Comparison of ENCODE assay signal across 8 mouse cellular contexts in the genomic region with DNA sequence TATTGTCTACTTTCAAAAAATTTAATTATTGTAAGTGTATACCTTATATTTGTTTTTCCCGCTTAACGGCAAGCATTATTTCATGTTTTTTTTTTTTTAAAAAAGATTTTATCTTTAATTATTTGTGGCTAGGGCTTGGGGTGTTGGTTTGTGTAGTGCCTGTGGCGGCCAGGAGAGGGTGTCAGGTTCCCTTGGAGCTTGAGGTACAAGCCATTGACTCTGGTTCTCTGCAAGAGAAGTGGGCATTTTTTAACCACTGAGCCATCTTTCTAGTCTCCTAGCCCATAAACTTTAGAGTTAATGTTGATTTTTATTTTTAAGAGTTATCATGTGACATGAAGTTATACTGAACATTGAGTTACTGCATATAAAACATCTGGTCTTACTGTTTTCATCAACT. TPM values are rescaled to one million over a fixed set of nuclear protein-coding genes. Genes with fewer than 3 reads are reported as not detected.
DNase-seq lines count a peak whose midpoint lies in the region; ATAC-seq and TF ChIP-seq lines count a peak whose summit lies in the region.
"Had no signal": no experiment of that assay in that cellular context is flagged by ENCODE, and none has a peak within 500 bp of the region (broad histone marks: within the 10 kb centered on the region; RNA-seq: fewer than 3 reads in every experiment).

No protein-coding gene starts in this region.

- TF ChIP-seq EP300 in liver, postnatal 0 days (IDR thresholded peaks at IDR 0.05; ENCODE audit: low read depth): no peak

- peaks cover 82% of the 10 kb centered on the region for H3K36me3 ChIP-seq in intestine, postnatal 0 days (ENCODE audit: control insufficient read depth, insufficient read depth)
- peaks cover 38% of the 10 kb centered on the region for H3K36me3 ChIP-seq in intestine, embryonic 15.5 days
- H3K36me3 ChIP-seq in testis, adult 2 months (ENCODE audit: control insufficient read depth, insufficient read depth, low read length): peaks cover 4% of the 10 kb centered on the region
- H3K36me3 ChIP-seq in liver, postnatal 0 days (replicated peaks; ENCODE audit: insufficient read depth, low read length): peaks cover 68% of the 10 kb centered on the region

- TF ChIP-seq POLR2A in testis, adult 2 months (IDR thresholded peaks at IDR 0.05; ENCODE audit: control insufficient read depth, low read depth, low read length): no peak

- no peak overlapping the region for H3K27ac ChIP-seq in intestine, postnatal 0 days (ENCODE audit: low read depth, low read length)
- H3K27ac ChIP-seq in intestine, embryonic 15.5 days: no peak overlapping the region
- H3K27ac ChIP-seq in testis, adult 2 months (ENCODE audit: control insufficient read depth, insufficient read depth, low read depth, low read length): no peak overlapping the region
- no peak overlapping the region for H3K27ac ChIP-seq in liver, postnatal 0 days (ENCODE audit: low read depth)
- H3K27ac ChIP-seq: embryonic facial prominence, embryonic 15.5 days had no signal

- ATAC-seq in intestine, postnatal 0 days: no peak
- no peak for ATAC-seq in intestine, embryonic 15.5 days
- ATAC-seq in liver, postnatal 0 days: no peak

- TF ChIP-seq CTCF in intestine, postnatal 0 days (IDR thresholded peaks at IDR 0.05; ENCODE audit: low read depth): peak; percentile 70
- peak; percentile 25; the same call in 1 of the 2 replicates for TF ChIP-seq CTCF in testis, adult 2 months (IDR thresholded peaks at IDR 0.05; ENCODE audit: control insufficient read depth, insufficient read depth, insufficient replicate concordance, low read depth, low read length)
- peak; percentile 66 for TF ChIP-seq CTCF in liver, postnatal 0 days (IDR thresholded peaks at IDR 0.05; ENCODE audit: low read depth)

- H3K9ac ChIP-seq in intestine, postnatal 0 days (ENCODE audit: low read depth, low read length): no peak overlapping the region
- no peak overlapping the region for H3K9ac ChIP-seq in intestine, embryonic 15.5 days
- H3K9ac ChIP-seq in liver, postnatal 0 days (replicated peaks): no peak overlapping the region
- H3K9ac ChIP-seq: embryonic facial prominence, embryonic 15.5 days had no signal

- H3K27me3 ChIP-seq in intestine, postnatal 0 days (replicated peaks; ENCODE audit: control insufficient read depth, insufficient read depth, low read length): no peaks in the 10 kb centered on the region
- H3K27me3 ChIP-seq in intestine, embryonic 15.5 days (replicated peaks): no peaks in the 10 kb centered on the region
- no peaks in the 10 kb centered on the region for H3K27me3 ChIP-seq in testis, adult 2 months (ENCODE audit: control insufficient read depth, insufficient read depth, low read length)
- H3K27me3 ChIP-seq in liver, postnatal 0 days (ENCODE audit: insufficient read depth, low read length): no peaks in the 10 kb centered on the region
- H3K27me3 ChIP-seq: embryonic facial prominence, embryonic 15.5 days had no signal

- H3K4me2 ChIP-seq in intestine, postnatal 0 days (replicated peaks; ENCODE audit: low read depth): no peak overlapping the region
- H3K4me2 ChIP-seq in intestine, embryonic 15.5 days (replicated peaks): no peak overlapping the region
- H3K4me2 ChIP-seq in liver, postnatal 0 days (ENCODE audit: low read depth, low read length): no peak overlapping the region
- H3K4me2 ChIP-seq: embryonic facial prominence, embryonic 15.5 days had no signal

- no peak overlapping the region for H3K4me3 ChIP-seq in intestine, postnatal 0 days (ENCODE audit: low read depth, low read length)
- H3K4me3 ChIP-seq in intestine, embryonic 15.5 days (replicated peaks): no peak overlapping the region
- H3K4me3 ChIP-seq in testis, adult 2 months (ENCODE audit: control insufficient read depth, low read depth, low read length): no peak overlapping the region
- no peak overlapping the region for H3K4me3 ChIP-seq in liver, postnatal 0 days (ENCODE audit: low read depth, low read length)
- H3K4me3 ChIP-seq: embryonic facial prominence, embryonic 15.5 days had no signal

- no peaks in the 10 kb centered on the region for H3K4me1 ChIP-seq in intestine, postnatal 0 days (replicated peaks; ENCODE audit: control insufficient read depth, insufficient read depth, low read length)
- no peaks in the 10 kb centered on the region for H3K4me1 ChIP-seq in intestine, embryonic 15.5 days (replicated peaks)
- no peaks in the 10 kb centered on the region for H3K4me1 ChIP-seq in testis, adult 2 months (ENCODE audit: control insufficient read depth, insufficient read depth, low read length)
- H3K4me1 ChIP-seq in liver, postnatal 0 days (ENCODE audit: insufficient read depth): no peaks in the 10 kb centered on the region
- H3K4me1 ChIP-seq: embryonic facial prominence, embryonic 15.5 days had no signal

- no peaks in the 10 kb centered on the region for H3K9me3 ChIP-seq in intestine, postnatal 0 days (ENCODE audit: control insufficient read depth)
- no peaks in the 10 kb centered on the region for H3K9me3 ChIP-seq in intestine, embryonic 15.5 days
- H3K9me3 ChIP-seq in liver, postnatal 0 days (ENCODE audit: low read length): no peaks in the 10 kb centered on the region
- H3K9me3 ChIP-seq: embryonic facial prominence, embryonic 15.5 days had no signal

- DNase-seq in testis, postnatal 14 days (ENCODE audit: low spot score): no peak
- peak; percentile 61 for DNase-seq in adrenal gland, postnatal 14 days
- DNase-seq in liver, postnatal 0 days: peak; percentile 45
- DNase-seq in yolk sac, embryonic 10.5 days (ENCODE audit: low spot score): no peak

- WGBS in intestine, postnatal 0 days: 93% methylated on average over 3 of the region's 3 CpGs
- WGBS in intestine, embryonic 15.5 days: 89% methylated on average over 3 of the region's 3 CpGs
- WGBS in liver, postnatal 0 days (ENCODE audit: insufficient replicate concordance): 72% methylated on average over 3 of the region's 3 CpGs

RNA-seq across cellular contexts. Expression of a gene that starts 18.5 kb away (rescaled TPM):
- 0.30 and 0.31 TPM in 2 replicates for polyA plus RNA-seq in intestine, postnatal 0 days (2015; fragmentation: Nextera tagmentation; extraction: Ambion mirVana)
- 0.19 and 0.35 TPM in 2 replicates for polyA plus RNA-seq in intestine, embryonic 15.5 days (2015; fragmentation: Nextera tagmentation; extraction: Ambion mirVana)
- polyA plus RNA-seq in testis, adult 2 months (2012; rRNA removed): 12.3 and 13.7 TPM in 2 replicates
- total RNA-seq in adrenal gland, postnatal 14 days (2021): 0.30 and 1.7 TPM in 2 replicates
- 0.24 and 0.33 TPM in 2 replicates for polyA plus RNA-seq in liver, postnatal 0 days (2015; fragmentation: Nextera tagmentation; extraction: Ambion mirVana)

RNA-seq across cellular contexts. Expression of a gene that starts 24.3 kb away (rescaled TPM):
- 3.4 and 4.6 TPM in 2 replicates for polyA plus RNA-seq in intestine, postnatal 0 days (2015; fragmentation: Nextera tagmentation; extraction: Ambion mirVana)
- polyA plus RNA-seq in intestine, embryonic 15.5 days (2015; fragmentation: Nextera tagmentation; extraction: Ambion mirVana): 9.3 and 9.7 TPM in 2 replicates
- polyA plus RNA-seq in testis, adult 2 months (2012; rRNA removed): 1.6 and 1.8 TPM in 2 replicates
- 9.2 and 10.9 TPM in 2 replicates for total RNA-seq in adrenal gland, postnatal 14 days (2021)
- 2.7 TPM in 2 replicates for polyA plus RNA-seq in liver, postnatal 0 days (2015; fragmentation: Nextera tagmentation; extraction: Ambion mirVana)

RNA-seq across cellular contexts. Expression of a gene that starts 53.0 kb away (rescaled TPM):
- 3.2 and 3.5 TPM in 2 replicates for polyA plus RNA-seq in intestine, postnatal 0 days (2015; fragmentation: Nextera tagmentation; extraction: Ambion mirVana)
- polyA plus RNA-seq in intestine, embryonic 15.5 days (2015; fragmentation: Nextera tagmentation; extraction: Ambion mirVana): 8.5 and 8.6 TPM in 2 replicates
- 0.96 and 1.1 TPM in 2 replicates for polyA plus RNA-seq in testis, adult 2 months (2012; rRNA removed)
- 1.3 and 1.5 TPM in 2 replicates for total RNA-seq in adrenal gland, postnatal 14 days (2021)
- polyA plus RNA-seq in liver, postnatal 0 days (2015; fragmentation: Nextera tagmentation; extraction: Ambion mirVana): 0.76 and 0.78 TPM in 2 replicates

Comparison
In these comparisons a context has a peak if more than half of its experiments do, and no peak if none do; other contexts are left out.
1. DNase-seq: peak in adrenal gland, postnatal 14 days (single experiment) and liver, postnatal 0 days (single experiment); none in testis, postnatal 14 days (single experiment) and yolk sac, embryonic 10.5 days (single experiment).
2. Peak in every context shown above with its lines, with median percentiles within 50 percentile points of each other: CTCF ChIP-seq.